Mouse (Mus musculus) c-Kit-negative CD71-positive TER-119-positive erythroid progenitor cells, embryonic 14.5 days (primary cell): ENCODE data around the gene Inha.

Source experiments
- DNase-seq: peaks from one replicate; pipeline ENCODE4 v3.0.0-alpha.2; 2013; ENCODE audit warnings: low read depth, low spot score

Gene Inha

GRCm38 (mm10) chr1:75507006-75507405 lies at the start of gene Inha:
TSS of gene Inha (plus strand) at chr1:75507077.
- no peak for DNase-seq

GRCm38 (mm10) chr1:75457710-75458024 lies 49.2 kb upstream of the Inha start:
- no peak for DNase-seq

- DNase-seq: no peak
Measured at GRCm38 (mm10) chr1:75458025-75458788, 48.7 kb upstream of the Inha start.

GRCm38 (mm10) chr1:75458789-75459684 lies 47.8 kb upstream of the Inha start:
- no peak for DNase-seq

- DNase-seq: no peak
Measured at GRCm38 (mm10) chr1:75460297-75460696, 46.6 kb upstream of the Inha start.

GRCm38 (mm10) chr1:75462636-75463035 lies 44.2 kb upstream of the Inha start:
- DNase-seq: no peak

- no peak for DNase-seq
Measured at GRCm38 (mm10) chr1:75463652-75464204, 43.1 kb upstream of the Inha start.

GRCm38 (mm10) chr1:75467215-75467927 lies 39.5 kb upstream of the Inha start:
- DNase-seq: peak; percentile 31

GRCm38 (mm10) chr1:75469287-75469825 lies 37.5 kb upstream of the Inha start:
- no peak for DNase-seq

GRCm38 (mm10) chr1:75476441-75476840 lies 30.4 kb upstream of the Inha start:
- DNase-seq: no peak

GRCm38 (mm10) chr1:75477264-75477965 lies 29.5 kb upstream of the Inha start:
- DNase-seq: peak; percentile 47

GRCm38 (mm10) chr1:75477966-75478290 lies 28.9 kb upstream of the Inha start:
- DNase-seq: no peak

GRCm38 (mm10) chr1:75478497-75478896 lies 28.4 kb upstream of the Inha start:
- no peak for DNase-seq

GRCm38 (mm10) chr1:75478916-75479634 lies 27.8 kb upstream of the Inha start, which contains the start of the genes Chpf and Tmem198:
TSS of gene Chpf (minus strand) at chr1:75479307.
TSS of gene Tmem198 (plus strand) at chr1:75479532.
- DNase-seq: peak; percentile 46

GRCm38 (mm10) chr1:75479635-75479989 lies 27.3 kb upstream of the Inha start:
- no peak for DNase-seq

- DNase-seq: no peak
Measured at GRCm38 (mm10) chr1:75480036-75480435, 26.8 kb upstream of the Inha start.

- no peak for DNase-seq
Measured at GRCm38 (mm10) chr1:75480735-75481134, 26.1 kb upstream of the Inha start.

GRCm38 (mm10) chr1:75486561-75486960 lies 20.3 kb upstream of the Inha start:
- no peak for DNase-seq

GRCm38 (mm10) chr1:75487040-75487404 lies 19.9 kb upstream of the Inha start:
- no peak for DNase-seq

GRCm38 (mm10) chr1:75487405-75488161 lies 19.3 kb upstream of the Inha start:
- DNase-seq: no peak
